Mouse (Mus musculus): ENCODE results near the gene Slc43a2.

Slc43a2 gene

DNA sequence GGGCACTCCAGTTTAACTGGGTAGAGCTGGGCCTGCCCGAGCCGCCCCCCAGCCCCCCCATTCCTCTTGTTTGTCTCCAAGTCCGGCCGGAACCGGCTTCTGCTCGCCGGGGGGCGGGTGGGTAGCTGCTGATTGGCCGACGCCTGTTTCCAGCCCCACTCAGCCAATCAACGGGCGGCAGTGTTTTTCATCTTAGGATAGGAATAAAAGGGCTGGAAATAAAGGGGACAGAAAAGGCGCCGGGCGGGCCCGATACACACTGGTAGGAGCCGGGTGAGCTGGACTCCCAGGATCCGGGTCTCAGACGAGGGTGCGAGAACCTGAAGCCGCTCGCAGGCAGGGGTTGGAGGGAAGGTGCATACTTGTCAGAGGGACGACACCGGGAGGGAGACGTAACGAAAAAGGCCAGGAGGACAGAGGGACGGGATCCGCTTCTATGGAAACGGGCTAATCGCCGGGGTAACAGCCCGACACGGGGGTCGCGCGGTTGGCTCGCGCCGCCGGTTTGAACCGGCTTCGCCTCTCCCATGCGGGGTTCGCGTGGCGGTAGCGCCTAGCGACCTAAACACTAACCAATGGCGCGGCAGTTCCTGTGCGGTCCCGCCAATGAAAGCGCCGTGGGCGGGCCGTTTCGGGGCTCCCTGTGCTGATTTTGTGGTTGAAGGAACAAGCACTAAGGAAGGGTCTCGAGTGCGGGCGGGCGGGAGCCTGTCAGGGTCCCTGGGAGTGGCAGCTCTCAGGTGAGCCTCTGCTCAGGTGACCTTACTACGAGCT lies at the start of gene Slc43a2:
Gene Slc43a2, plus strand, starts transcription at position 226 of the 774 bp plus-strand sequence.
- DNase-seq (ENCODE audit: low spot score in 2 of 2): peak; percentile 95 to 96

GRCm38 (mm10) chr11:75486192-75486591 lies 45.3 kb upstream of the Slc43a2 start:
- no peak for DNase-seq (ENCODE audit: low spot score in 2 of 2)

DNA sequence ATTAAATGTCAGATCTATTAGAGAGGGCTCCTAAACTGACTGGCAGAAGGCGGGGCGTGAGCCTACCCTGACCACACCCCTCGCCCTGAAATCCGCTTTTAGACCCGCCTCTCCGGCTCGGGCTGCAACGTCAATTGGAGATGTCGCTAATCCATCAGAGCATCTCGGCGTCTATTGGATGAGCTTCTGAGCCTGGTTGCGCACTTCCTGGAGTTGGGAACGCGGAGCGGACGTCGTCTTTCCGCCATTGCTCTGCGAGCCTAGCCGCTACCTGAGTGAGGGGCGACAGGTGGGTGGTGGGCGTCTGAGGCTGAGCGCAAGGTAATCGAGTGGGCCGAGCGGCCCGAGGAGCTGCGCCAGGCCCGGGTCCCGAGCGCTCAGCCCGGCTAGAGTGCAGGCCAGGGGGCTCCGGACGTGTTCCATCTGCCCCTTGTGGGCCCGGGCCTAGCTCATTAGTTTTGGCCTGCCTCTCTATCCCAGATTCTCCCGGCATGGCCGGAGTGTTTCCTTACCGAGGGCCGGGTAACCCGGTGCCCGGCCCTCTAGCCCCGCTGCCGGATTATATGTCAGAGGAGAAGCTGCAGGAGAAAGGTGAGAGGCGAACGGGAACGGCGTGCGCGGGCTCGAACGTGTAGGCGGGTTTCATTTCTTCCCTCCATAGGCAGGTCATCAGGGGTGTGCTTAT lies 44.8 kb upstream of the Slc43a2 start, which contains the start of gene Prpf8:
Gene Prpf8, plus strand, starts transcription at position 216 of the 685 bp plus-strand sequence.
- peak; percentile 97 to 98 for DNase-seq (ENCODE audit: low spot score in 2 of 2)

DNA sequence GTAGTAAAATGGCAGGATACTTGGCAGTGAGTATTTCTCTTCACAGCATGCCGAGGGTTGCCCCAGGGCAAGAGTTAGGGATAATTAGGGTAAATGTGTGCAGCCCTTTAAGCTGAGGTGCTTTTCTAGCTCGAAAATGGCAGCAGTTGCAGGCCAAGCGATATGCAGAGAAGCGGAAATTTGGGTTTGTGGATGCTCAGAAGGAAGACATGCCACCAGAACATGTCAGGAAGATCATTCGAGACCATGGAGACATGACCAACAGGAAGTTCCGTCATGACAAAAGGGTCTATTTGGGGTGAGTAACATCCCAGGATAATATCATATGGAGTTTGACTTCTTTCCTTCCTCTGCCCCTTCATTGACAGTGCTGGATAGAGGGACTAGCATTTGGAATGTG lies 44.0 kb upstream of the Slc43a2 start:
- no peak for DNase-seq (ENCODE audit: low spot score in 2 of 2)

DNA sequence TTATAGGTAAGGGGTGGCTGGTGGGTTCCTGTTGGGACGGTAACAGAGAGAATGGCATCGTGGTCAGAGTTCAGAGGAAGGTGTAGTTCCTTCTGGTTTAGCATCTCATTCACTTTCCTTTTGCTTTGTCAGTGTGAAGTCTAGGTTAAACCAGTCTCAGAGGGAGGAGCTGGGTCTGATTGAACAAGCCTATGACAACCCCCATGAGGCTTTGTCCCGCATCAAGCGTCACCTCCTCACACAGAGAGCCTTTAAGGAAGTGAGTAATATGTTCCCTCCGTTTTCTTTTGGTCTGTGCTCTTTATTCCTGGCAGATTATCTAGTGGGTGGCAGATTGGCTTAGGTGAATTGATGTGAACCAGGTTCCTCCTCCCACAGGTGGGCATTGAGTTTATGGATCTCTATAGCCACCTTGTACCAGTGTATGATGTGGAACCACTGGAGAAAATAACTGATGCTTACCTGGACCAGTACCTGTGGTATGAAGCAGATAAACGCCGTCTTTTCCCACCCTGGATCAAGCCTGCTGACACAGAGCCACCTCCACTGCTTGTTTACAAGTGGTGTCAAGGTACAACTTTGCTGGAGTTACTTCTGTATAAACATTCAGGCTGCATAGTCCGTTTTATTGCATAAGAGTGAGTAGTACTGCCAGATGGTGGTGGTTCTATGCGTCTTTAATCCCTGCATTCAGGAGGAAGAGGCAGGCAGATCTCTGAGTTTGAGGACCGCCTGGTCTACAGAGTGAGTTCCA lies 37.0 kb upstream of the Slc43a2 start:
- no peak for DNase-seq (ENCODE audit: low spot score in 2 of 2)

DNA sequence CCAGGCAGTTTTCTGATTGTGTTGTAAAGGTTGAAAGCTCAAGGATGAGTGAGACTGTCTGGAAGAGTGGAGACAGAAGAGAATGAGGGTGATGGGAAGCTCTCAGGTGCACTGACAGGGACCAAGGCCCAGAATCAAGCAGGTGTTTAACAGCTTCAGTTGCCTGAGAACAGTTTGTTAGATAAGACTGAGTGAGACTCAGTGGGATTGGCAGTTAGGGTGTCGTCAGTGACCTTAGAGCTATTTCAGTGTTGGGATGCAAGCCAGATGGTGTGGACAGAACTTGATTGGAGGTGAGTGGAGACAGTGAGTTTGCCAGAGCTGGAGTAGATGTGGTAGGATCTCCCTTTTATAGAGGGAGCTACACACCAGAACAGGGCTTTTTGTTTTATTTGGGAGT lies 33.4 kb upstream of the Slc43a2 start:
- DNase-seq (ENCODE audit: low spot score in 2 of 2): no peak

GRCm38 (mm10) chr11:75508162-75508561 lies 23.3 kb upstream of the Slc43a2 start:
- no peak for DNase-seq (ENCODE audit: low spot score in 2 of 2)

DNA sequence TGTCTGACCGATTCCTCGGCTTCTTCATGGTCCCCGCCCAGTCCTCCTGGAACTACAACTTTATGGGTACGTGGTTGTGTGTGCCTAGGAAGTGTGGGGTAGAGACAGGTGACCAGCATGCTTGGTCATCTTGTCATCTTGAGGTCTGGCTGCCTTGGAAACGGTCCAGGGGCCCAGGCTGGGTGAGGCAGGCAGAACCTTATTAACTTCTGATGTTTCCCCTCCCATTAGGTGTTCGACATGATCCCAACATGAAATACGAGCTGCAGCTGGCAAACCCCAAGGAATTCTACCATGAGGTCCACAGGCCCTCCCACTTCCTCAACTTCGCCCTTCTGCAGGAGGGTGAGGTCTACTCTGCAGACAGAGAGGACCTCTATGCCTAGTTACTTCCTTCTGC lies 22.6 kb upstream of the Slc43a2 start:
- no peak for DNase-seq (ENCODE audit: low spot score in 2 of 2)

- DNase-seq (ENCODE audit: low spot score in 2 of 2): peak; percentile 39
These were observed 21.5 kb upstream of the Slc43a2 start, which contains the start of gene Rilp for GRCm38 (mm10) chr11:75509741-75510626. Gene Rilp, plus strand, starts transcription at chr11:75510094.

- DNase-seq (ENCODE audit: low spot score in 2 of 2): peak; percentile 69 to 74
These were observed 20.9 kb upstream of the Slc43a2 start for GRCm38 (mm10) chr11:75510627-75510993.

DNA sequence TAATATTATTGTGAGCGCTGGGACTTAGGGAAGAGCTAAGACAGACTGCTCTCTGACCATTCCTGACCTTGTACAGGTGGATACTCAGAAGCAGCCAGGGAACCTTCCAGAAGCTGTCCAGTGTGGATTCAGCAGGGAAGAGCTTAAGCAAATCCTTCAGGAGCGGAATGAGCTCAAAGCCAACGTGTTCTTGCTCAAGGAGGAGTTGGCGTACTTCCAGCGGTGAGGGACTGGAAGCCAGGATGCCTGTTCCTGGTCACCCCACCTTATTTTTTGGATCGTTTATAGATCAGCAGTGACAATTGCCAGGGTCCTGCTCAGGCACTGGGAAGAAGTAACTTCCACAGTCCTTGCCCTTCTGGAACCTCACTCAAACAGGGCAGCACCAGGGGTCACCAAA lies 20.3 kb upstream of the Slc43a2 start:
- DNase-seq (ENCODE audit: low spot score in 2 of 2): no peak

GRCm38 (mm10) chr11:75512301-75513018 lies 19.0 kb upstream of the Slc43a2 start:
- no peak for DNase-seq (ENCODE audit: low spot score in 2 of 2)

GRCm38 (mm10) chr11:75513336-75513735 lies 18.2 kb upstream of the Slc43a2 start, which contains the start of gene Scarf1:
Gene Scarf1, plus strand, starts transcription at chr11:75513540.
- no peak for DNase-seq (ENCODE audit: low spot score in 2 of 2)

DNA sequence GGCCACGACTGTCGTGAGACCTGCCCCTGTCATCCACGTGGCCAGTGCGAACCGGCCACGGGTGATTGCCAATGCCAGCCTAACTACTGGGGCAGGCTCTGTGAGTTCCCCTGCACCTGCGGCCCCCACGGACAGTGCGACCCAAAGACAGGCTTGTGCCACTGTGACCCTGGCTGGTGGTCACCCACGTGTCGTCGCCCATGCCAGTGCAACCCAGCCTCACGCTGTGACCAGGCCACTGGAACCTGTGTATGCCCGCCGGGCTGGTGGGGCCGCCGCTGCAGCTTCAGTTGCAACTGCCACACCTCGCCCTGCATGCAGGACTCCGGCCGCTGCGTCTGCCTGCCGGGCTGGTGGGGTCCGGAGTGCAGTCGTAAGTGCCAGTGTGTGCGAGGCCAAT lies 16.3 kb upstream of the Slc43a2 start:
- no peak for DNase-seq (ENCODE audit: low spot score in 2 of 2)

GRCm38 (mm10) chr11:75519834-75520633 lies 11.5 kb upstream of the Slc43a2 start:
- no peak for DNase-seq (ENCODE audit: low spot score in 2 of 2)

DNA sequence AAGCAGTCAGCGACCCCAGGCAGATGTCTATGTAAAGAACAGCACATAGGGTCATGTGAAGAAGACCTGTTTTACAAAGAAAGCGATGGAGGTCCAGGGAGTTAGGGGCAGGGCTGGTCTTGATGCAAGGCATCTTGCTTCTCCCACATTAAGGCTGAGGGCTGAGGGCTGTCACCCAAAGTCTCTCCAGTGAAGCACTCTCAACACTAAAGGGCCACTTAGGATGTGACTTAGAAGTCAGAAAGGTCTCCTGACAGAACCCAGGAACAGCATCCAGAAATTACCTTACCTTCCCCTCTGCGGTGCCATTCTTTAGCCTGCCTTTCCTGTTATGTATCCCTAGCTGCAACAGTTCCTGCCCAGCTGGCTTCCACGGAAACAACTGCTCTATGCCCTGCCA lies 9.9 kb upstream of the Slc43a2 start:
- no peak for DNase-seq (ENCODE audit: low spot score in 2 of 2)

- no peak for DNase-seq (ENCODE audit: low spot score in 2 of 2)
These were observed 8.7 kb upstream of the Slc43a2 start for GRCm38 (mm10) chr11:75522793-75523192.

DNA sequence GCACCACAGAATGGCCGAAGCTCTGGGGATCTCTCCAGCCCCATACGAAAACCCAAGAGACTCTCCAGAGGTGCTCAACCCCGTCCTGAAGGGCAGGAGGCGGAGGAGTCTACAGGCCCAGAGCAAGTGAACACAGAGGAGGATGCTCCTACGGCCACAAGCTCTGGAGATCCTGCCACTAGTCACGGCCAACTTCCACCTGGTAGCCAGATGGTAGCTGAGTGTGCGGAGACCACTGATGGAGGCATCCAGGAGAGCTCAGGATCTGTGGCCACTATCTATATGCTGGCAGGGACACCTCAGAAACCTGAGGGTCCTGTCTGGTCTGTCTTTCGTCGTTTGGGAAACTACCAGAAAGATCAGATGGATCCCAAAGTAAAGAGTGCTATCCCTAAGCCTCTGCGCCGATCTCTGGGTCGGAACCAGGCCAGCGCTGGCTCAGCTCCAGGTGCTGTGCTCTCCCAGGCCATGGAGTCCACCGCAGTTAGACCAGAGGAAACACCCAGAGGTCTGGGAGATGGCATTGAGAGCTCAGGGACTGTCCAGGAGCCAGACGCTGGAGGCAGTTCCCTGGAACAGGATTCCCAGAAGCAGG lies 5.9 kb upstream of the Slc43a2 start:
- no peak for DNase-seq (ENCODE audit: low spot score in 2 of 2)

DNA sequence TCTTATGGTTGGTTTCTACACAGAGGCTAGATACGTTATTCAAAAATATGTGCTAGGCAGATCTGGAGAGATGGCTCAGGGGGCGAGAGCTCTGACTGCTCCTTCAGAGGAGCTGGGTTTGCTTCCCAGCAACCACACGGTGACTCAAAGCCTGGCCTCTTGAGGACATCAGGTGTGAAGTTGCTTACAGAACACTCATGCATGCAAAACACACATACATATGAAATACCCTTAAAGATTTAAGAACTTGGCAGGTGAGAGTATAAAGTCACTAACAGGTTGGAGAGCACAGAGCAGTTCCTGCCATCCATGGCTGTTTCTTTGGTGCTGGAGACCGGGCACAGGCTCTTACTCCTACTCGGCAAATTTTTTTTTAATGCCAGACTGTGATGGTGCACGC lies 4.6 kb upstream of the Slc43a2 start:
- DNase-seq (ENCODE audit: low spot score in 2 of 2): no peak

Data from frontal cortex, postnatal 25 days (tissue).